Mouse (Mus musculus) liver, adult (tissue): ENCODE measurements around the gene Grb7.

Source experiments
- GATA4 ChIP-seq: IDR thresholded peaks from 2 replicates; pipeline ENCODE4 v1.6.1; 2014; ENCODE audit warnings: mild to moderate bottlenecking, low read length; ENCODE audit not compliant: insufficient replicate concordance

The Grb7 gene

DNA sequence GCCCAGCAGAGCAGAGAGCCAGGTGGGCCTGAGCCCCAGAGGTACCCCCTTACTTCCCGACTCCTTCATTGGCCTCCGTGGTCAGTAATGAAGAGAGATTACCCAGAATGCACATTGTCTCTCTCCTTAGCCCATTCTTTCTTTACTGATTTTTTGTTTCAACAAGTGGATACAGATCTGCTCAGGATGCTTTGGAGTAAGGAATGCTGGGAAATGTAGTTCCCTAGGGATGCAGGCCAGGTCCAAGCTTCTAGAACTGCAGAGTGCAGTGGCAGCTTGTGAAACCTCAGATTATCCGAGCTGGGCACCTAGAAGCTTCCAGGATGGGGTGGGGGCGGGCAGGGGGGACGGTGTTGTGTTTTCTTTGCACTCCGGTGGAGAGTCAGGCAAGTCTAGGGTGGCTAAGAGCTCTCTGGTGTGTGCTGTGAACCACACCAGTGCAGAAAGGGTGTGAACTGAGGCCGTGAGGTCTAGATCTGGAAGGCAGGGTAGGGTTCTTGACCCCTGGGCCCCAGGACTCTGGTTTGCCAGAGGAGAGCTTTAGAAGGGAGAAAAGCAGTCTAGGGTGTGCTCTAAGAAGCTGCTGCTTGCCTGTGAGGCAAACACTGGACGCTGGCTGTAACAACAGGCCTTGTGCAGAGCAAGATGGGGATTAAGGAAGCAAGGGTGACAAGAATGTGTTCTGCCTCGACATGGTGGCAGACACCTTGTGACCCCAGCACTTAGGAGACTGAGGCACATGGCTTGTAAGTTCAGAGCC lies 14.3 kb upstream of the Grb7 start:
- no peak for TF ChIP-seq GATA4

DNA sequence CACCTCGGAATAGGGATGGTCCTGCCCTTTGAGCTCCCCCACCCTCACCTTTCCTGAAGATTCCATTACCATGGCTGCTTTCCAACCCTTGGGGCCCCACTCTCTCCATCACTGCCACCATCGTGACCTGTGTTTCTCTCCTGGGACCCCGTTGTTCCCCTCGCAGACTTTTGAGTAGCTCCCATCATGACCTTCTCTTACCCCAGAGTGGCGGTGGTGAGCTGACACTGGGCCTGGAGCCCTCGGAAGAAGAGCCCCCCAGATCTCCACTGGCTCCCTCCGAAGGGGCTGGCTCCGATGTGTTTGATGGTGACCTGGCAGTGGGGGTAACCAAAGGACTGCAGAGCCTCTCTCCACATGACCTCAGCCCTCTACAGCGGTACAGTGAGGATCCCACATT lies 10.5 kb upstream of the Grb7 start:
- TF ChIP-seq GATA4: no peak

DNA sequence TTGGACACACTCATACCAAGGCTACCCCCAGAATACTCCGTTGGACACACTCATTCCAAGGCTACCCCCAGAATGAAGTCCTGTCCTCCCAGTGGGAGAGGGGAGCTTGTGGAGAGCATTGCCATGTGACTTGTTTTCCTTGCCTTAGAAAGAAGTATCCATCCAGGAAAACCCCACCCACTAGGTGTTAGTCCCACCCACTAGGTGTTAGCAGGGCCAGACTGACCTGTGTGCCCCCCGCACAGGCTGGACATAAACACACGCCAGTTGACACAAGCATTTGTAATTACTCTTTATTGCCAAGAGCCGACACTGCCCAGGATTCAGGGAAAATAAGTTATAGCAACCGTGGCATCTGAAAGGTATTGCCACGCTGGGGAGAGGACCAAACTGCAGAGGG lies 8.8 kb upstream of the Grb7 start:
- no peak for TF ChIP-seq GATA4

- TF ChIP-seq GATA4: no peak
These were observed 7.6 kb upstream of the Grb7 start, which contains the start of gene Mien1 for GRCm38 (mm10) chr11:98438331-98439158. Gene Mien1, minus strand, starts transcription at chr11:98438991.

GRCm38 (mm10) chr11:98443688-98444087 lies 2.5 kb upstream of the Grb7 start:
- TF ChIP-seq GATA4: no peak

DNA sequence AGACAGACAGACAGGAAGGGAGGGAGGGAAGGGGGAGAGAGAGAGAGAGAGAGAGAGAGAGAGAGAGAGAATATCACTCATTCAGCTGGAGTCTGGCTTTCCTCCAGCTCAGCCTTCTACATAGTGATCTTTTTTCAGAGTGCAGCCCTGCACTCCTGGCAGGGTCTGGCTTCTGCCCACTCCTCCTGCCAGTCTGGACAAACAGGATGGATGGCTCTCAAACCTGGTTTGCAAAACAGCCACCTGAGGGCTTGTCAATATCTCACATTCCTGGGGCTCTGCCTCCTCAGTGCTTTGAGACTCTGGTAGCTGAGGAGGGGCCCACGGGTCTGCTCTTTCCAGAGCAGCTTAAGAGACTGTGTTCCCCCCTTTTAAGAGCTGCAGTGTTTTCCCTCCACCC lies 956 bp upstream of the Grb7 start:
- no peak for TF ChIP-seq GATA4

DNA sequence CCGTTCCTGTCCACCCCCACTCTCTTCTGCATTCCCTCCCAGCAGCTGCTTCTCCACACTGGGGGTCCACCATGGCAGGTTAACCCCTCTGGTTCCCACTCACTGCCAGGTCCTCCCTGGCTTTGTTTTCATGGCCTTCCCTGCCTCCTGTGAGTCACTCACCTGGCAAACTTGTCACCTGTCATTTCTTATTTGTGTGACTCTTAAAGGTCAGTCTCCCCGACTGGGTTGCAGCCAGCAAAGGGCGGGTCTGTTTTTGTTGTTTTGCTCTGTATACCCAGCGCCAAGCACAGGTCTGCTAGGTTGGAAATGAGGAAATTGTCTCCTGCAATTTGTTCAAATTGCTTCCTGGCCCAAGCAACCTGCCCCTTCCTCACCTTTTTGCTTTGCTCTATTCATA lies 515 bp upstream of the Grb7 start:
- TF ChIP-seq GATA4: no peak

GRCm38 (mm10) chr11:98446562-98447474 lies 624 bp downstream of the Grb7 start:
- no peak for TF ChIP-seq GATA4

GRCm38 (mm10) chr11:98447475-98447834 lies 1.3 kb downstream of the Grb7 start:
- no peak for TF ChIP-seq GATA4

DNA sequence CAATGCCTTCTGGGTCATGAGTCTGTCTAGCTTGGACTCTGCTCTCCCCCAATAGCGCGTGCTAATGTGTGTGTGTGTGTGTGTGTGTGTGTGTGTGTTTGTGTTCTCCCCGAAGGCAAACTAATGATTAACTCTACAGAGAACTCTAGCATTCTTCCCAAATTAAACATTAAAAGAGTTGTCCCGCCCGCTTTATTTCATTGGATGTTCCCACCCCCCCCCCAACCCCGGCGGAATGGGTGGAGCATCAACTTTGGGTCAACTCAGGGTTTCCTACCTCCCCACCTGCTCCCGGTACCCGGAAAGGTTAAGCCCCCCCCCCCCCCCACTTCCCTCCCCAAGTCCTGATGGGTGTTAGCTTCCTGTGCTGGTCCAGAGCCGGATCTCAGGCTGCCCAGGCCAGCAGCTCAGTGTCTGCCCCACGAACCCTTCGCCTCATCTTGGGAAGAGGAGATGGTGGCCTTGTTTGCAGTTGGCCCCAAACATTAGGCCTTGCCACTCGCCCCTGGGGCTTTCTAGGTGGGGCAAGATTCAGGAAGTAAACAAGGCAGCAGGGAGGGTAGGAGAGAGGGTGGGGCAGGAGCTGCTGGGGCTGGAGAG lies 2.1 kb downstream of the Grb7 start:
- TF ChIP-seq GATA4: no peak

- no peak for TF ChIP-seq GATA4
These were observed 3.2 kb downstream of the Grb7 start for GRCm38 (mm10) chr11:98449419-98449818.

- TF ChIP-seq GATA4: no peak
These were observed 4.0 kb downstream of the Grb7 start for GRCm38 (mm10) chr11:98449921-98450771.

- no peak for TF ChIP-seq GATA4
These were observed 9.3 kb downstream of the Grb7 start for GRCm38 (mm10) chr11:98455484-98455883.

GRCm38 (mm10) chr11:98456545-98456944 lies 10.4 kb downstream of the Grb7 start:
- TF ChIP-seq GATA4: no peak

DNA sequence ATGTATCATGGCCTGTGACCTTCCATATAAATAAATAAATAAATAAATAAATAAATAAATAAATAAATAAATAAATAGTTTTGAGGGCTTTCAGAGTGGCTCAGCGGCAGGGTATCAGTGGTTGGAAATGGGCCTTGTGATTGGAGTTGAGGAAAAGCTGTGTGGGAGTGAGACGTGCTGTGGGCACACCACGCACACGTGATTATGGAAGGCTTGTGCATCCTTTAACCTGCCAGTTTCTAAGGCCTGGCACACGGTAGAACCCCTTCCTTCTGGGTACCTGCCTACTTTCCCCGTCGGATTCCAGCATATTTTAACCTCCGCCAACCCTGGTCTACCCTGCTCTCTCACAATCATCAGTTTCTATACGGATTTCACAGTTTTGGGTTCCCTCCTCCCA lies 10.8 kb downstream of the Grb7 start:
- no peak for TF ChIP-seq GATA4
